Mouse (Mus musculus) spleen, postnatal 10 days (tissue): ENCODE measurements around the gene Phactr1.

Experiments used
- DNase-seq, 2 experiments: peaks; one replicate each; pipeline ENCODE4 v3.0.0; 2021 to 2022; ENCODE audit warnings: low spot score in 2 of 2

Phactr1 gene

DNA sequence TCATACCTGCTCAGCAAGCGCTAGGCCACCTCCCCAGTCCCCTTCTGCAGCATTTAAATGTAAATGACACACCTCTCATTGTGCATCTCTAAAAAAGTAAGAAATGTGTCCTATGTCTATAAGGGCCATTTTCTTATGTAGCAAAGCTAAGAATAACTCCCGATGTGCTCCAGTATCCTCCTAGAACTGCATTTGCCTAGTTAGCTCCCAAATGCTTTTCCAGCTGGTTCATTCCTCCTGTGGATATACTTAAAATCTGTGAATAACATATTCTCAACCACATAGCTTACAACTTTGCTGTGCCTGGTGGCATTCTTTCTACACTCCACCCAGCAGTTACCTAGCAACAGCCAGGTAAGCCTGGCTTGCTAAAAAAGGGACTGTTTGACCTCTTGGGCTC is 349.8 kb downstream of the Phactr1 start:
- DNase-seq = no peak

DNA sequence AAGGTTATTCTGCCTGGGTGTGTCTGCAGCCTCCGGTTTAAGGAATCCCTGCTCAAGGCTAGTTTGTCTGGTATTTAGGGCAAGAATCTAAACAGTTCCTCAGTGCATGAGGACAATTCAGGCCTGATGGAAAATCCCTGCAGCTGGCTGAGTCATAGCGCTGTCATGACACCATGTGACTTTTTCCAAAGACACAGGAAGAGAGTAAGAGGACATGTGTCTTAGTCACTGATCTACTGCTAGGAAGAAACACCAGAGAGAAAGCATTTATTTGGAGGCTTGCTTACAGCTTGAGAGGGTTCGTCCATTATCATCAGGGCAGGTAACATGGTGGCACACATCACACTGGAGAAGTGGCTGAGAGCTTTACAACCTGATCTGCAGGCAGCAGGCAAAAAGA is 352.0 kb downstream of the Phactr1 start:
- no peak for DNase-seq

DNA sequence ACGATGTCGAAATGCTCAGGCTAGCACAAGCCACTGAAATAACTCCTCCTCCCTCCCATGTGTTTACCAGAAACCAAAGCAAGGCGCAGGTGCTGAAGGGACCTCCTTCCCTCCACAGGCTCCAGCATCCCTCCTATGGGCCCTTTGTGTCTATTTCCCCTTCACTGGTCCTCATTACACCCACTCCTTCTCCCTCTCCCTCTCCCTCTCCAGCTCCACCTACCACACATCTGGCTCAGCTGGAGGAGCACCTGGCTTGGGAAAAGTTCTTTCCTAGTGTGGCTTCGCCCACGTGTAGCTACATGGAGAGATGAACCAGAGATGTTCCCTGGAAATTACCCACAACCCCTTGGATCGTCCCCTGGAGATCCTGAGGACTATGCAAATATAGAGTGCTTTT is 356.1 kb downstream of the Phactr1 start:
- DNase-seq = no peak

GRCm38 (mm10) chr13:43042766-43043165 is 362.3 kb downstream of the Phactr1 start:
- no peak for DNase-seq

- DNase-seq = no peak
These were observed 368.1 kb downstream of the Phactr1 start for GRCm38 (mm10) chr13:43048553-43048952.

- no peak for DNase-seq
These were observed 372.8 kb downstream of the Phactr1 start for GRCm38 (mm10) chr13:43053201-43053600.

GRCm38 (mm10) chr13:43055136-43055535 is 374.7 kb downstream of the Phactr1 start:
- no peak for DNase-seq

- no peak for DNase-seq
These were observed 376.7 kb downstream of the Phactr1 start for GRCm38 (mm10) chr13:43057104-43057503.

GRCm38 (mm10) chr13:43063355-43063754 is 382.9 kb downstream of the Phactr1 start:
- DNase-seq = no peak

GRCm38 (mm10) chr13:43068716-43069265 is 388.4 kb downstream of the Phactr1 start:
- no peak for DNase-seq

GRCm38 (mm10) chr13:43070496-43070895 is 390.1 kb downstream of the Phactr1 start:
- no peak for DNase-seq

DNA sequence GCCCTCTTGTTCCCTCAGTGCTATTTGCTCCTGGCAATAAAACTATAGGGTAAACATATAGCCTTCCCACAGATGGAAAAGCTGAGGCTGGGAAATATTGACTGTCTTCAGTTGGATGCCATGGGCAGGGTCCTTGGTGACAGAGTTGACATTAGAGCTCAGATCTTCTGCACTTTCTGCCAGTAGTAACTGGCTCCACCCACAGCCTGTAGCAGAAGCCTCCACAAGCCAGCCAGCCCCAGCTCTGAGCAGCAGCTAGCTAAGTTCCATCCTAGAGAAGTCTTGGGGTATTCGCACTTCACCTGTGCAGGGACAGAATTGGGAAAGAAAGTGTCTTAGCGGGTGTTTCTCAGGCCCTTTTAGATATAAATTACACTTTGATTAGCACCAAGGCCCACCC is 390.5 kb downstream of the Phactr1 start:
- DNase-seq = no peak

DNA sequence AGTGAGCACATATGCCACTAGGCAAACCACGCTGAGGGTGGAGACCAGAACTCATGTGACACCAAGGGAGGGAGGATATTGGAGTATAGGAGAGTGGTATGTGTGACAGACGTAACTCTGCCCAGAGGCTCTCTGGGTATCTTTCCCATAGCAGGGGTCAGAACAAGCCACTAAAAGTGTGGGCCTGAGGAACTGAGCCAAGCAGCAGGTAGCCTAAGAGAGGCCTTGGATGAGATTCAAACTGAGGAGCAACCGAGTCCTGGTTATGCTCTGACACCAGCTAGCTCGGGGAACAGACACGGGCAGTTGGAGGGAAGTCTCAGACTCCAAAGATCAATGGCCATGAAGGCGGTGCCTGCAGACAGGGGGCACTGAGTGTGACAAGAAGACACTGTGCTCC is 395.0 kb downstream of the Phactr1 start:
- DNase-seq = no peak

GRCm38 (mm10) chr13:43077485-43077884 is 397.1 kb downstream of the Phactr1 start:
- no peak for DNase-seq

DNA sequence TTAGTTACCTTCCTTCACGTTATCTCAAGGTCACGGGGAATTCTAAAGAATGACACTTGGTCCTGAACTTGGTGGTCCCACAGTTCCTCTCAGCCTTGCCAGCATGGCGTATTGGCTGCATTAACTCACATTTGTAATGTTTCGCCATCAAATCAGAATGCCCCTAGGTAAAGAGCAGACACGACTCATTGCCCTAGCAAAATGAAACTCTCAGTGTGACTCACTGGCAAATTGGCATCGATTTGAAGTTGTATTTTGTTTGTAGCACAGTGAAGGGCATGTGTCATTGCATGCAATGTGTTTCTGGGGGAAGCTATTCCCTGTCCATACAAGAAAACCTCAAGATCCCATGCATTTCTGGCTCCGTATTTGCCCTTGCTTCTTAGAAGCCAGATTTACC is 404.8 kb downstream of the Phactr1 start:
- DNase-seq = no peak

DNA sequence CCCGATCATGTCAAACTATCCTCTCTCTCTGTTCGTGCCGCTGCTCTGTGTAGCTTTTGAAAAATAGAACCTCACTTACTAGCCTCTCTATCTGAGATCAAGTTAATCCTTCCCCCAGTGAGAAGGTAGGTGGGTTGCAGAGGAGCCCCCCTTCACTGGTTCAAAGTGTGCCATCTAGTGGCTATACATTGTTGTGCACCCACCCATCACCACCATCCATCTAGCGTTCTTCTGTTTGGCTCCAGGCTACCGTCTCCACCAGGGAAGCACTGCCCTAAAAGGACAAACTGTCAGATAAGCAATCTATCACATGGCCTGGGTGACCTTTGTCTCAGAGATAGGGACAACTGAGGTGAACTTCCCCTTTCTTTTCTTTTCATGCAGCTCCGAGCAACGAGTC is 413.9 kb downstream of the Phactr1 start:
- DNase-seq = peak in 1 of 2 experiments; percentile 21

- no peak for DNase-seq
These were observed 422.5 kb downstream of the Phactr1 start for GRCm38 (mm10) chr13:43102943-43103342.

DNA sequence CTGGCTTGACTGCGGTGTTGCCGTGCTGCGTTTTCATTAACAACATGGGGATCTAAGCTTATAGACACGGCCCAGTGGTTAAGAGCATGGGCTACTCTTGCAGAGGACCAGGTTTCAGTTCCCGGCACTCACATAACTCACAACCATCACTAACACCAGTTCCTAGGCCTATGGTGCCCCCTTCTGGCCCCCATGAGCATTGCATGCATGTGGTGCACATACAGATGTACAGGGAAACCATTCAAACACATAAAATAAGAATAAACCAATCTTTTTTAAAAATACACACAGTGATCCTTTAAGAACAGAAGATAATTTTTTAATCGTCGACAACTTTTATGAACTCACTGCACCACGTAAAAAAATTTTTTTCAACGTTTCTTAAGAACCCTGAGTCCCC is 424.1 kb downstream of the Phactr1 start:
- DNase-seq = no peak

GRCm38 (mm10) chr13:43112280-43112679 is 431.9 kb downstream of the Phactr1 start:
- DNase-seq = no peak

- no peak for DNase-seq
These were observed 432.3 kb downstream of the Phactr1 start for GRCm38 (mm10) chr13:43112707-43113106.

GRCm38 (mm10) chr13:43113141-43113540 is 432.7 kb downstream of the Phactr1 start:
- no peak for DNase-seq

DNA sequence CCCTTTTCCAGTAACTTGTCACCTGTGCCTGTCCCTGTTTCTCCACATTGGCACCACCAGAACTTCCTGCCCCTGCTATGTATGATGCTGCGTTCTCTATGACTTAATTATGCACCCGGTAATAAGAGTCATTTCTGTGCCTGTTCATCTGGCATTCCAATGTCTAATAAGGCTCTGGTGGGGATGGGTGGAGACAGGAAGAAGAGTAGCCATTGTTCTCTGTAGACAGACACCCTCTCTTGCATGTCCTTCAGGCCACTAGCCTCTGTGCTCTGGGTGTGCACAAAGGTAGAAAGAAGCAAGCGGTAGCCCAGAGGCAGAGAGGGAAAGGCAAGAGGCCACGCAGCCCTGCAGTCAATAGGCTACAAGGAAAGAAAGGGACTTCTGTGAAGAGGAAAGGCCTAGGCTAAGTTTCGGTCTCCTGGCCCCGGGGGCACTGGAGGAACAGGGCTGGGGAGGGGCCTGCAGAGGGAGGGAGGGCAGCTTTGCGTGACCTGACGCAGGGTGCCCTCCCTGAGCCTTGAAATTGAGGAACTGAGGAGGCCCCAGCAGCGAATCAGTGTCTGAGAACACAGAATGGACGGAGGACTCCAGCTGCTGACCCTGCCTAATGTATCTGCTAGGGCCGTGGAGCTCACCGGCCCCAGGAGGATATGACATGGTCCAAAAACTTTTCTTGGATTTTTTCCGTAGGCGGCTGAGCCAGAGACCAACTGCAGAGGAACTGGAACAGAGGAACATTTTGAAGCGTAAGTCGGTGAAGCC is 442.1 kb downstream of the Phactr1 start:
- peak; percentile 4 to 52 for DNase-seq

GRCm38 (mm10) chr13:43123895-43124682 is 443.7 kb downstream of the Phactr1 start:
- DNase-seq = no peak
